Mouse (Mus musculus) CD4-positive helper T cell, adult 2 months (primary cell): ENCODE measurements around the gene Itga1.

ENCODE experiments used
- DNase-seq: peaks from one replicate; pipeline ENCODE4 v3.0.0-alpha.2; 2012; ENCODE audit warnings: low read depth, missing footprints, low spot score

The Itga1 gene

GRCm38 (mm10) chr13:114987668-114988067 lies 114.1 kb downstream of the Itga1 start:
- no peak for DNase-seq

GRCm38 (mm10) chr13:114987161-114987560 lies 114.6 kb downstream of the Itga1 start:
- no peak for DNase-seq

- no peak for DNase-seq
These were observed 117.1 kb downstream of the Itga1 start for GRCm38 (mm10) chr13:114984658-114985057.

- DNase-seq = no peak
These were observed 118.6 kb downstream of the Itga1 start for GRCm38 (mm10) chr13:114983116-114983515.

- DNase-seq = no peak
These were observed 120.8 kb downstream of the Itga1 start for GRCm38 (mm10) chr13:114980831-114981419.

GRCm38 (mm10) chr13:114974484-114975042 lies 127.2 kb downstream of the Itga1 start:
- DNase-seq = no peak

GRCm38 (mm10) chr13:114971905-114972304 lies 129.9 kb downstream of the Itga1 start:
- DNase-seq = no peak

GRCm38 (mm10) chr13:114964233-114964632 lies 137.5 kb downstream of the Itga1 start:
- peak; percentile 75 for DNase-seq

GRCm38 (mm10) chr13:114954516-114954915 lies 147.2 kb downstream of the Itga1 start:
- no peak for DNase-seq

- DNase-seq = no peak
These were observed 168.2 kb downstream of the Itga1 start for GRCm38 (mm10) chr13:114933541-114933940.

GRCm38 (mm10) chr13:114931775-114932294 lies 169.9 kb downstream of the Itga1 start, which contains the start of gene Itga2:
TSS of gene Itga2 (minus strand) at chr13:114932100.
- DNase-seq = peak; percentile 80

- no peak for DNase-seq
These were observed 170.6 kb downstream of the Itga1 start for GRCm38 (mm10) chr13:114930996-114931649.

GRCm38 (mm10) chr13:114924785-114925184 lies 177.0 kb downstream of the Itga1 start:
- no peak for DNase-seq

- no peak for DNase-seq
These were observed 178.4 kb downstream of the Itga1 start for GRCm38 (mm10) chr13:114923331-114923730.

GRCm38 (mm10) chr13:114915767-114916166 lies 186.0 kb downstream of the Itga1 start:
- DNase-seq = peak; percentile 69

- no peak for DNase-seq
These were observed 186.8 kb downstream of the Itga1 start for GRCm38 (mm10) chr13:114914963-114915362.

- DNase-seq = no peak
These were observed 187.2 kb downstream of the Itga1 start for GRCm38 (mm10) chr13:114914559-114914958.

- no peak for DNase-seq
These were observed 191.1 kb downstream of the Itga1 start for GRCm38 (mm10) chr13:114910629-114911028.

GRCm38 (mm10) chr13:114909514-114909913 lies 192.2 kb downstream of the Itga1 start:
- DNase-seq = no peak

- no peak for DNase-seq
These were observed 193.9 kb downstream of the Itga1 start for GRCm38 (mm10) chr13:114907876-114908275.
